Mouse (Mus musculus): ENCODE results near the gene Rps4x. TPM values are rescaled to one million over a fixed set of nuclear protein-coding genes. Genes with fewer than 3 reads are reported as not detected.

The Rps4x gene
- 2,837 and 3,013 TPM in 2 replicates for total RNA-seq (2017)

DNA sequence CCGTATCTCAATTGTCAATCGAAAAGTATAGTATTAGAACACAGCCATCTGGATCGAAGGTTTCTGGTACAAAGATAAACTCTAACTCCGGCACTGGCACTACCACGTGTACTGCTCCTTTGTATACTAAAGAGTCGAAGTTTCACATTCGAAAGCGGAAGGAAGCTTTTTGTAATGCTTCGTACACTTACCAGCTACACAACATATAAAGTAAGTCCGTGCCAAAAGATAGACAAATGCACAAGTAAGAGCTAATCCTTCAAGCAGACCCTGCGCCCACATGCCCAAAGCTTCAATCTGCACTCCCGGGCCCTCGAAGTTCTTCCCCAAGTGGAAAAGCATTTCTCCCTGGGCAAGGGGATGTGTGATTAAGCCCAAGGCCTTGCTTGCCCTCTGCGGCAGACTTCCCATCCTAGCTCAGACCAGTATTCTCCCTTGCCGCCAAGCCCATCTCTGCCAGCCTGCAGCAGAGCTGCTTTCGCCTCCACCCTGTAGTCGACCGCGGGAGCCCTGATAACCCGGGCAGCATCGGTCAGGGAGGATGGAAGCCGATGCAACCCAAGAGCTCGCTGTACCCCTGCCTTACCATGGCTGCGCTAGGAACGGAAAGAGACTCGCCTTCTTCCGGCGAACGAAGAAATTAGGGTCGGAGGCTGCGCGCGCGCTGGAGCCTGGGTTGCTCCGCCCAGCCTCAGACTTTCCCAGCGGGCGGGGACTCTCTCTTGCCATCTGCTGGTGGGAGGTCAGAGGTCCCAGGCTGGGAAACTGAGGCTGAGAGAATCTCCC, at the start of gene Rps4x:
Rps4x (minus strand) TSS at position 683 of the 786 bp plus-strand sequence.
- ATAC-seq (replicated peaks; ENCODE audit: low read depth, poor library complexity, severe bottlenecking), result peak; percentile 94

DNA sequence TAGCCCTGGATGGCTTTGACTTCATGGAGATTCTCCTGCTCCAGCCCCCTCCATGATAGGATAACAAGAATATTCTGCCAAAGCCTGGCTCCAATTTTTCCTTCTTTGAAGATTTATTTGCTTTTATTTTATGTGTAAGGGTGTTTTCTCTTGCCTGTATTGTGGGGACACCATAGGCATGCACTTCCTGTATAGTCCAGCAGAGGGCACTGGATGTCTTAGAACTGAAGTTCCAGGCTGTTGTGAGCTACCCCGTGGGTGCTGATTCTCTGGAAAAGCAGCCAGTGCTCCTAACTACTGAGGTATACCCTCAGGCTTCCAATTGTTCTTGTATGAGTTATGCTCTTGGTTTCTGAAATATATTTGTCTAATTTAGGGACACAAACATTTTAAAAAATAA, 29.9 kb upstream of the Rps4x start:
- ATAC-seq (replicated peaks; ENCODE audit: low read depth, poor library complexity, severe bottlenecking), result peak; percentile 71; the same call in 1 of the 2 replicates

DNA sequence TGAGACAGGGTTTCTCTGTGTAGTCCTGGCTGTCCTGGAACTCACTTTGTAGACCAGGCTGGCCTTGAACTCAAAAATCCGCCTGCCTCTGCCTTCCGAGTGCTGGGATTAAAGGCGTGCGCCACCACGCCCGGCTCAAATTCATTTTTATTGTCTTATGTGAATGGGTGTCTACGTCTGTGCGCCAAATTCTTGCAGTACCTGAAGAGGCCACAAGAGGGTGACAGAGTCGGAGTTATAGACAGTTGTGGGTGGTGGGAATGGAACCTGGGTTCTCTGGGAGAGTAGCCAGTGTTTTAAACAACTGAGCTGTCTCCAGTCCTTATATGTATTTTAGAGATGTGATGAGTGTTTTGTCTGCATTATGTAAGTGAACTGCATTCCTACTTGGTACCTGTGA, 26.2 kb upstream of the Rps4x start:
- ATAC-seq (replicated peaks; ENCODE audit: low read depth, poor library complexity, severe bottlenecking), result 0 out of 2 replicates have a peak, but pooled peaks have one; percentile 32

DNA sequence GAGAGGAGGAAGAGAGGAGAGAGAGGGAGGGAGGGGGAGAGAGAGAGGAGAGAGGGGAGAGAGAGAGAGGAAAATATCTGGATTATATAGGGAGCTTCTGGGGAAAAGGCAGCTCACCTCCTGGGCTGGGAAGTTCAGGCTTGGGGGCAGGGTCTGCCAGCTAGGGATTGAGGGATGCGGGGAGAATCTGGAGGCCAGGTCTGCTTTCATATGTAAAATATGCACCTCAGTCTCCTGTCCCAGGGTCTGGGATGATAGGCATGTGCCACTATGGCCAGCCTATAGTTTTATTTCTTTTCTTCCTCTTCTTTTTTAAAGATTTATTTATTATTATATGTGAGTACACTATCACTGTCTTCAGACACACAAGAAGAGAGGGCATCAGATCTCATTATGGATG, 1.6 kb upstream of the Rps4x start:
- ATAC-seq (replicated peaks; ENCODE audit: low read depth, poor library complexity, severe bottlenecking), result no peak

DNA sequence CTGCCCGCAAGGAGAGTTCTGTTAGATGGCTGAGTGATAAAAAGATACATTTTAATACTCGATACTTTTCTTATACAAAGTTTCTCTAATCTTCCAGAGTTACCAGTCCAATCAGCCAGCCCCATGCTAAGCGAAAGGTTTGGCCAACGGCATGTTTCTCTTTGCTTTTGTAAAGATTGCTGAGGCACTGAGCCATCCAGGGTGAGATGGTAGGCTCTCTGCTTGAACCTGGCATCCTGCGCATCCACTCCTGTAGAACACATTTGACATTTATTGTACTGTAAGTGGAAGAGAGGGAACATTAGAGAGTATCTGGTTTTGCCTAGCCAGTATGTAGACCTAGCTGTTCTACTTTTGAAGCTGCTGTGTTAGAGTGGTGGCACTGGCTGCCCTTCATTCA, 387 bp upstream of the Rps4x start:
- 0 out of 2 replicates have a peak, but pooled peaks have one; percentile 2 for ATAC-seq (replicated peaks; ENCODE audit: low read depth, poor library complexity, severe bottlenecking)

DNA sequence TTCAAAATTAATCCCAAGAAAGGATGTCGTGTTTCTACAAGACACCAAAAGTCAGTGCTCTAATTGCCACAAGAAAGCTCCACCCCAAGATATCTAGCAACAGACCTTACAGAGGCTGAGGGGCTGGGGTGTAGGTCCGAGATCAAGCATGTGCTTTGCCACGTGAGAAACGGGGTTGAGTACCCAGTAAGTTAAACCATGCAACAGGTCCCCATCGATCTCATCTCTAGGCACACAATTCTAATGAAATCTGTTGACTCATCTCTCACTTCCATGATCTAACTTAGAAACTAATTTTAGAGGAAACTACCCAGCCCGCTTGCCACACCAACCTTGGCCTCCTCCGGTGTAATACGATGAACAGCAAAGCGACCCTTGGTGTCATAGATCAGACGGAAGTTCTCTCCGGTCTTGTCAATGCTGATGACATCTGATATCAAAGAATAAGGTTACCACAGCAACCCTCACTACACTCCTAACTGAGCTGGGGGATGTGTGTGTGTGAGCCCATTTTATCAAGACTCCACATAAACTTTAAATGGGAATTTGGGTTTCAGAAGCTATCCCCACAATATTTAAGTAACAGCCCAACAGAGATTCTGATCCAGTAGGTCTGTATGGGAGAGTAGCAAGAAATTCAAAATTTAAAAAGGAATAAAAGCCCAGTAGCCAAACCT, 2.0 kb downstream of the Rps4x start:
- ATAC-seq (replicated peaks; ENCODE audit: low read depth, poor library complexity, severe bottlenecking), result 0 out of 2 replicates have a peak, but pooled peaks have one; percentile 0

DNA sequence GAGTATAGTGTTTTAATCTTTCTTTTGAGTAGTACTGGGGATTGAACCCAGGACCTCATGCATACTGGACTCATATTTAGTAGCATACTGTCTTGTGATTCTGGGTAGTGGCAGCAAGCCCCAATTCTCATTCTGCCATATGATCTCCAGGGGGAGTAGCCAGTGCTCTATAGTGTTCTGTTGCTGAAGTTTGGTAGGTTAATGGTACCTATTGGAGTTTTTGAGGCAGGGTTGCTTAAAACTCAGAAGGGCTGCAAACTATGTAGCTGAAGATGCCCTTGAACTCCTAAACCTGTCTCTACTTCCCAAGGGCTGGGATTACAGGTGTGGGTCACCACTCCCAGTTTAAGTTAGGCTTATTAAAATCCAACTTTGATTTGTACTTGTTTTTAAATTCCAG, 6.6 kb downstream of the Rps4x start:
- ATAC-seq (replicated peaks; ENCODE audit: low read depth, poor library complexity, severe bottlenecking), result no peak

DNA sequence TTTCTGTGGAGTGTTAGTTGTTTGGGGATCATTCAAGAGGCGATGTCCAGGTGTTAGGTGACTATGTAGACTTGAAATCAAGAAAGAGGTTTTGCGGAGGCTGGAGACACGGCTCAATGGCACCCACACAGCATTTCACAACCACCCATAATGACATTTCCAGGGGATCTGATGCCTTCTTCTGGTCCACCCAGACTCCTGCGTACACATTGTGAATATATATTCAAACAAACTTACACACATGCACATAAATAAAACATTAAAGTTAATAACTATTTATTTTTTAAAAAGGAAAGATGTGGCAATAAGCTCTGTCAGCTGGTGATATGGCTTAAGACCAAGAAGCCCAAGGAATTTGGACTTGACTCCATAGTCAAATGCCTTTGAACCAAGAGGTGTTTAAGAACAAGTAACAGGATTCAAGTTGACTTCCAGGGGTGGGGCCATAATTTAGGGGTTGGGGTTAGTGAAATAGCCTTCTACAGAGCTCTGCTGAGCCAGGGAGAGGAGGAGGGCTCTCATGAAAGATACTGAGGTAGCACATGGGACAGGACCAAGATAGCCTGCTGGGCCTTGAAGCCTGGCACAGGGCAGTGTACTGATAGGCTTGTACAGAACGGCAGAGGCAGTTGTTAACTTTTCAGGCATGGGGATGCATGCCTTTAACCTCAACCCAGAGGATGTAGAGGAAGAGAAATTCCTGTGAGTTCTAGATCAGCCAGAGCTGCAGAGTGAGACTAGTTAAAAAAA, 13.5 kb downstream of the Rps4x start:
- no peak for ATAC-seq (replicated peaks; ENCODE audit: low read depth, poor library complexity, severe bottlenecking)

DNA sequence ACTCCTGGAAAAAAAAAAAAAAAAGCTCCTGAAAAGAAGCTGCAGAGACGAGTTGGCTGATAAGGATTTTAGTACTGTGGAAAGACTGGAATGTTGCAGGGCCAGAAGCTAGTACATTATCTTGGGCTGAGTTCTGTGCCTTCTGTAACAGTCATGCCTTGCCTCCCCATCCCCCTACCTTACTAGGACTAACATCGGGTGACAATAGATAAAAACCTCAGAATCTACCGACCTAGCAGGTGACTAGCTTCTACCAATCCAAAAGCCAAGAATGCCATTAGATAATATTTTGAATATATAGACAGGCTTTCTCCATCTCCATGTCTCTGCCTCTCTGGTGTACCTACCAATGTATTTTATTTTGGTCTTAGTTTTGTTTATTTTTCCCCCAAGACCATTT, 18.3 kb downstream of the Rps4x start:
- ATAC-seq (replicated peaks; ENCODE audit: low read depth, poor library complexity, severe bottlenecking), result no peak

DNA sequence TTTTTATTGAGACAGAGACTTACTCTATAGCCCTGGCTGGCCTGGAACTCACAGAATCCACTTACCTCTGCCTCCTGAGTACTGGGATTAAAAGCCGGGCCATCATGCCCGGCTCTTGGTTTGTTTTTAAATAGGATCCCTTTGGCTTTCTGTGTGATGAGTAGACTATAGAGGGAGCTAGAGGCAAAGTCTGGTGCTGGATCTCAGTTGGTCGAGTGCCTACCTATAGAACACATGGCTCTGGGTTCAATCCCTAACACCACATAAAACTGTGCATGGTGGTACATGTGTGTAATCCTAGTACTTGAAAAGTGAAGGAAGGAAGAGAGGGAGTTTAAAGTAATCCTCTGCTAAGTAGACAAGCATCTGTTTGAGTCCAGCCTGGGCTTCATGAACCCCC, 19.1 kb downstream of the Rps4x start:
- ATAC-seq (replicated peaks; ENCODE audit: low read depth, poor library complexity, severe bottlenecking), result no peak

DNA sequence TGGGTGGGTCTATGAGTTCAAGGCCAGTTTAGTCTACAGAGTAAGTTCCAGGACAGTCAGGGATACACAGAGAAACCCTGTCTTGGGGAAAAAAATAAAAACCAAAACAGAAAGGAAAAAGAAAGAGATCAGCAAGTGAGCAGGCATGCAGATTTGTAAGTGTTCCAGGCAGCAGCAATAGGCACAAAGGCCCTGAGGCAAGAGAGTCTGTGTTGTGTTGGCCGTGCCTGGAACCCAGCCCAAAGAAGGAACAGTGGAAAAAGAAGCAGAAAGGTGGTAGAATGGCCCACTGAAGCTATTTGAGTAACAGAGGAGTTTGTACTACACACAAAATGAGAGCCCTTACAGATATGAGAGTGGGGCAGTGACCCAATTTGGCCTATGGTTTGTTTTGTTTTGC, 19.5 kb downstream of the Rps4x start:
- no peak for ATAC-seq (replicated peaks; ENCODE audit: low read depth, poor library complexity, severe bottlenecking)

DNA sequence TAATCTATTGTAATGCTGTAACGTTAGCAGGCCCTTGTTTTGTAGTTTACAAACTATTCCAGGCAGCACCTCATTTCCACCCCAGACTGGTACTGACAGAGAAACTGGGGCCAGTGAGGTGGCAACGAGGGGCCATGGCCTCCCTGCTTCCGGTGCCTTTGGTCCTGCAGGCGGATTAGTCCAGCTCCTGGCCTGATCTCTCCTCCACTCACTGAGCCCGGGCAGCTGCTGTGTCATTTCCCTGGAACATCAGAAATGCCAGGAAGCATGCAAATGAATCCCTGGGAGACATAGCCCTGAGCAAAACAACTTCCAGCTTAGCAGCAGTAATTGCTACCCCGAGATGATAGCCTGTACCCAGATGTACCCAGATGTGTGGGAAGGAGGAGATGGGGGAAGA, 22.2 kb downstream of the Rps4x start:
- ATAC-seq (replicated peaks; ENCODE audit: low read depth, poor library complexity, severe bottlenecking), result no peak

DNA sequence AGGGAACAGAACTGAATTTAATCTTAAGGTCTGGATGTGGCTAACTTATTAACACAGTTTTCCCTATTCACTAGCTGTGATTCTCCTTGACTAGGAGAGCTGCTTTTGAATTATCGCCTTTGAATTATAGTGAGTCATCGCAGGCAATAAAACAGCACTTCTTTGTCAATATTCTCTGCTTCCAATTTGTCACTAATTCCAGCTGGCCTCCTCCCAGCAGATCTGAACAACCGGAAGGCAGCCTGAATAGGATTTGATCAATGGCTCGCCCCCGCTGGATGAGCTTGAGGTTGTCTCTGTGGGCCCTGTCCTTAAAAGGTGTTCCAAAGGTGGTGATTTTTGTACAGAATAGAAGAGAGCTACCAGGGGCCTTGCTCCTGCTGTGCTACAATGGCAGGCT, 22.7 kb downstream of the Rps4x start:
- no peak for ATAC-seq (replicated peaks; ENCODE audit: low read depth, poor library complexity, severe bottlenecking)

DNA sequence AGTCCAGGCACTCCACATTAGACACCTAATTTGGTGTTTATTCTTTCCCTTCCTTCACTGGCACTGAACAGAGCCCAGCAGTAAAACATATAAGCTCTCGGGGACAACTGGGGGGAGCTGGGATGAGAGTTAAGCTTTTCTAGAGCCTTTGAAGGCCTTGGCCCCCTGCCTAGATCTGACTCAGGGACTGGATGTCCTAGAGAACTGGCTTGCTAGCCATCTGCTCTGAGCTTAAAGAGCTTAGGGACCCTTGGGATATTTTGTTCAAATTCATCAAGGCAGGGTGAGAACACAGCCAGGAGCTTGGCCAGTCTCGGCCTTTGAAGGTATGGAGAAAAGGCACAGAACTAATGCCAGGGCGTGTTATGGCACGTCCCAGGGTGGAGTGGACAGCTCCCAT, 25.7 kb downstream of the Rps4x start:
- no peak for ATAC-seq (replicated peaks; ENCODE audit: low read depth, poor library complexity, severe bottlenecking)

DNA sequence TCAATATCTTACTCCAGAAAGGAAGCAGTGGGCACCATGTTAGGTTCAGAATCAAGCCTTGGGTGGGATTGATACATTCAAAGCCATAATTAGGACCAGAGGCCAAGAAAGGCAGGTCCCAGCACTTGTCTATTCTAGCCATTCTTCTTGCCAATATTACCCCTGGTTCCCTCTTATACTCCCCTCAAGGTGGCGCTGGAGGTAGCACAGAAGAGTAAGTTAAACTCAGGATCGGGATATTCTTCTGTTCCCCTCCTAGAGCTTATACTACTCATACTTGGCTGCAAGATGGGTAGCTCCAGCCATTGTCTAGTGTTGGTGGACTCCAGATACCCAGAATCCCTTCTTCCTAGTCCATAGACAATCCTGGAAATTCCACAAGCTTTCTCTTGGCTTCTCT, 26.1 kb downstream of the Rps4x start:
- ATAC-seq (replicated peaks; ENCODE audit: low read depth, poor library complexity, severe bottlenecking), result no peak; the same call in 1 of the 2 replicates

DNA sequence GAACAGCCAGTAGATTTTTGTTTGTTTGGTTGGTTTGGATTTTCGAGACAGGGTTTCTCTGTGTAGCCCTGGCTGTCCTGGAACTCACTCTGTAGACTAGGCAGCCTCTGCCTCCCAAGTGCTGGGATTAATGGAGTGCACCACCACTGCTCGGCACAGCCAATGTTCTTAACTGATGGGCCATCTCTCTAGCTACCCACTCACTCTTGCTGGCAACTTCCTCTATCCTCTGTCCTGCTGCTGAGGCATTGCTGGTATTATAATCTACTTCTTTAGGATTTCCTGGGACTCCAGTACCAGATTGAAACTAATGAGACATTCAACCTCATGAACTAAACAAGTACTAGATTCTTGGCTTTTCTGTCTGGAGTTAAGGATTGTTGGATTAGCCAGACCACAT, 28.7 kb downstream of the Rps4x start:
- ATAC-seq (replicated peaks; ENCODE audit: low read depth, poor library complexity, severe bottlenecking), result no peak

DNA sequence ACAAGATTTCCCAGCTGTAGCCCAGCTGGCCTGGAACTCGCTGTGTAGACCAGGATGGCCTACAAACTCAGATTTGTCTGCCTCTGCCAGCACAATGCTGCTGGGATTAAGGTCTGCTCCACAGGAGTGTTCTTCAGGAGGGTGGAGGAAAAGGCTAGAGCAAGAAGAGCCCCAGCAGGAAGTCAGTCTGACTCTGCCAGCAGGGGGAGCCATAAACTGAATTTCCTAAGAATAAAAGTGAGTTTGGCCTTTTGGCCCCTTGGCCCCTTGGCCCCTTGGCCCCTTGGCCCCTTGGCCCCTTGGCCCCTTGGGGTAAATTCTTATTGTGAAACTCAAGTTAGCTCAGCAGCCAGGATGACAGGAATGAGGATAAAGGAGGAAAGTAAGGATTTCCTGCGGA, 29.4 kb downstream of the Rps4x start:
- ATAC-seq (replicated peaks; ENCODE audit: low read depth, poor library complexity, severe bottlenecking), result no peak

DNA sequence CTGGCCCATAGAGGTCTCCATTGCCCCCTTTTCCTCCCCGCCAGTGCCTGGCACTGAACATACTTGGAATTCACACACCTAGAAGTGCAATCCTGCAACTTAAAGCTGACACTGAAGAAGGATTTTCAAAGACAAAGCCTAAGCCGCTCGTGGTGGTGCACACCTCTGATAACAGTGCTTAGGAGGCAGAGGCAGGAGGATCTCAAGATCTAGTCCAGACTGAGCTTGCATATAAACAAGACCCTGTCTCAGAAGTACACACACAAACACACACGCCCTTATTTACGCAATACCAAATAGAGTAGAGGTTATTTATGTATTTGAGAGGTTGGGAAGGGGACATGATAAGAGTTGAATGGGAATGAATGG, 31.8 kb downstream of the Rps4x start:
- ATAC-seq (replicated peaks; ENCODE audit: low read depth, poor library complexity, severe bottlenecking), result no peak

DNA sequence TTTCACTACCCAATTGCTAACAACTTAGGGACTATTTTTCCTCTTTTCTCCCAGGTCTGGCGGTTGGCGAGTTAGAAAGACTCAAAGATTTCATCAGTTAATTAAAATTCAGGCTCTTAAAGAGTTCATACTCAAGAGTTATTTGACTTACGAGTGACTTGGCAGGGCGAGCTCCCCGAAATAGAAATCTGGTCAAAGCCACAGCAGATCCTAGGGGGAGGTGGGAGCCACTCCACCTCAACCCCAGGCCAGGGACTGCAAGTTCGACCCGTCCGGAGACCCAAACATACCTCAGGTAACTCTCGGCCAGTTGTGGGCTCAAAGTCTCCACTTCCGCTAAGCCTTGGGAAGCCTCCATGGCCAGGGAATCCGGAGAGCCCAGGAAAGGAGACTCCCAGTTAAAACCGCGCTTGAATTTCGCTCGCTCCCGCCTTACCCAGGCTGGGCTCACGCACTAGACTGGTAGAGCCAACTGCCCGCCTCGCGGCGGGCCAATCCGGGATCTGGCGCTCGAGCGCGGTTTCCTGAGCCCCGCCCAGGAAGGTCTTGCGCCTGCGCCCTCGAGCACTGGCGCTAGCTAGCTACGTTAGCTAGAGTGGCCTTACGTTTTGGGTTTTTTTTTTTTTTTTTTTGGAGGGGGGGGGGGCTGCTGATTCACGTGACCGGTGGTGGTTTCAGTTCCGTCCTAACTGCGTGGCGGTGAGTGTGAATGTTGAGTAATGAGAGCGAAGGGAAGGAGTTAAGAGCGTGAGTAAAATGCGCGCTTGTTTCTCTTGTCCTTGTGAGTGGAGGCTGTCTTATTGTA, 32.4 kb downstream of the Rps4x start, which contains the start of gene Ercc6l:
Ercc6l (minus strand) TSS at position 474 of the 805 bp plus-strand sequence.
- peak; percentile 96 for ATAC-seq (replicated peaks; ENCODE audit: low read depth, poor library complexity, severe bottlenecking)

DNA sequence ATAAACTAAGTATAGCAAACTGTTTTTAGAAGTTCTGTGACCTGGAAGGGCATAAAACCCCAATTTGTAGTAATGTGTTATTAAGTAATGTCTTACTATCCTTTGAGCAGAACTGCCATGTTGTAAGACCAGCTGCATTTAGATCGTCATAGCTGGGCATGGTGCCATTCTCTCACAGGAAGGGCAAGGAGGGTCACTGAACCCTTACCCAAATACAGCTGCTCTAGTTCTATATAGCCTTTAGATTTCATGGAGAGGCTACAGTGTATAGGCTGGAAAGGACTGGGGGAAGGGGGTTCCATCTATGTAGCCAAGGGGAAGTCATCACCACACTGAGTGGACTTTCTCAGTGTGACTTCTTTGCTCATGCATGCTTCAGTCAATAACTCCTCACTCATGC, 48.0 kb downstream of the Rps4x start:
- no peak for ATAC-seq (replicated peaks; ENCODE audit: low read depth, poor library complexity, severe bottlenecking)
